Mouse (Mus musculus) intestine, embryonic 14.5 days (tissue): ENCODE measurements around the gene Mgat2. TPM values are rescaled to one million over a fixed set of nuclear protein-coding genes. Genes with fewer than 3 reads are reported as not detected.

Experiments
- ATAC-seq: fragments of 200-750 bp; cut with Nextera tagmentation; replicated peaks from 2 replicates; pipeline ENCODE4 v1.8.0; 2017; ENCODE audit warnings: low read depth, moderate number of reproducible peaks, moderate TSS enrichment, moderate library complexity; ENCODE audit not compliant: low FRiP score, low TSS enrichment
- DNase-seq: peaks from one replicate; pipeline ENCODE4 v3.0.0-alpha.2; 2018; ENCODE audit warnings: low spot score
- H3K27ac ChIP-seq: fragments of 300-500 bp; sonication (generic); 2 replicates; pipeline ENCODE4 v1.5.1; 2014; ENCODE audit warnings: low read depth, mild to moderate bottlenecking, control low read depth
- H3K27me3 ChIP-seq: fragments of 300-500 bp; sonication (generic); replicated peaks from 2 replicates; pipeline ENCODE4 v1.6.1; 2014; ENCODE audit warnings: low read length, control low read depth; ENCODE audit not compliant: control insufficient read depth, insufficient read depth
- H3K36me3 ChIP-seq: fragments of 300-500 bp; sonication (generic); 2 replicates; pipeline ENCODE4 v1.6.1; 2014; ENCODE audit warnings: low read length, control low read depth; ENCODE audit not compliant: control insufficient read depth, insufficient read depth
- H3K4me1 ChIP-seq: fragments of 300-500 bp; sonication (generic); replicated peaks from 2 replicates; pipeline ENCODE4 v1.6.1; 2014; ENCODE audit warnings: low read length, control low read depth, mixed read lengths; ENCODE audit not compliant: control insufficient read depth, insufficient read depth
- H3K4me2 ChIP-seq: fragments of 300-500 bp; sonication (generic); 2 replicates; pipeline ENCODE4 v1.6.1; 2014; ENCODE audit warnings: low read length
- H3K4me3 ChIP-seq: fragments of 300-500 bp; sonication (generic); 2 replicates; pipeline ENCODE4 v1.5.1; 2014; ENCODE audit warnings: low read depth, low read length, control low read depth, mixed read lengths
- H3K9ac ChIP-seq: fragments of 300-500 bp; sonication (generic); 2 replicates; pipeline ENCODE4 v1.6.1; 2014; ENCODE audit warnings: mild to moderate bottlenecking, low read length
- H3K9me3 ChIP-seq: fragments of 300-500 bp; sonication (generic); 2 replicates; pipeline ENCODE4 v1.6.1; 2016; ENCODE audit warnings: low read length, control low read depth; ENCODE audit not compliant: control insufficient read depth
- WGBS: fragments of 180-500 bp; shearing (Covaris S2); extraction: QIAGEN DNeasy Blood & Tissue Kit; methylation state at CpG from one replicate; pipeline ENCODE4 v1.1.7; 2014; 5-methylcytosine and 5-hydroxymethylcytosine counted together
- polyA plus RNA-seq: library from polyadenylated mRNA; unstranded; fragments of >200 nt; fragmentation: Nextera tagmentation; extraction: Ambion mirVana; gene quantifications from 2 replicates; pipeline ENCODE4 v1.2.1, GENCODE M21; 2014

The Mgat2 gene
- polyA plus RNA-seq, 1 experiment from 2014 or later: 49.4 TPM

DNA sequence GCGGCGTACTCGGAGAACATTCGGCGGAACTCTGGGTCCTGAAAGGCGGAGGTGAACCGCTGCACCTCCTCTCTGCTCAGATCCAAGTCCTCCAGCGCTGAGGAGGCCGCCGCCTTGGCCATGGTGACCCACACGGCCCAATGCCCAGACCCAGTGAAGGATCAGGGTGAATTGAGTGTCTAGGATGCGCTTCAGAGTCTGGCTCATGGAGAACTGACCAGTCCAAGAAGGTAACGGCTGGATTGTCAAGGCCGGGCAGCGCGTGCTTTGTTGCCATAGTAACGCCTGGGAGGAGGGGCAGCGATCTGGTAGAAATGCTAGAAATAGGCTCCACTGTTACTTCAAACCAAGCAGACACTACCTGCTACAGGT lies 14.2 kb downstream of the Mgat2 start, which contains the start of gene Dnaaf2:
Dnaaf2 (minus strand) TSS at position 266 of the 372 bp plus-strand sequence.
- no peaks in the 10 kb centered on the region for H3K9me3 ChIP-seq
- peak within 1 kb of the TSS; percentile 78 for H3K27ac ChIP-seq
- under 1% methylated on average over 18 of the region's 18 CpGs for WGBS
- H3K36me3 ChIP-seq: peaks cover 31% of the 10 kb centered on the region
- ATAC-seq (peak; percentile 50), DNase-seq (peak; percentile 91)
- peak within 1 kb of the TSS; percentile 86 for H3K4me2 ChIP-seq
- peaks cover 4% of the 10 kb centered on the region; the same call in 1 of the 2 replicates for H3K4me1 ChIP-seq
- no peaks in the 10 kb centered on the region for H3K27me3 ChIP-seq
- peak within 1 kb of the TSS; percentile 84 for H3K9ac ChIP-seq
- H3K4me3 ChIP-seq: peak within 1 kb of the TSS; percentile 98

DNA sequence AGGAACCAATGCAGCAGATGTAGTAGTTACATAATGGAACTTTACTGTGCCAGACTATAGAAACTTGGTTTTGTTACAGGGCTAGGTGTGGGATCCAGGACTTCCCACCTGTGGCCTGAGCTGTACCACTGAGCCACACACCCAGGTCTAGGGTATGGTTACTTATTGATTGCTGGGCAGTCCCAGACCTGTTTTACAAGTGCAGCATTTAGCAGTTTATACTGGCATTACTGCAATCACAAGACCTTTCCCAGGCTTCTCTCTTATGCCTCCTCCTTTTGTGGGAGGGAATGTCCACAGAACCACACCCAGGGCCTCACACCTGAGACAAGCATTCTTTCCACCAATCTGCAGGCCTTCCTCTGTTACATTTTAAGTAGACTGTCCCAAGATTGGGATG lies 15.0 kb downstream of the Mgat2 start:
- DNase-seq (no peak), ATAC-seq (no peak)
- H3K4me2 ChIP-seq: peak overlapping the region; percentile 86
- peaks cover 37% of the 10 kb centered on the region for H3K36me3 ChIP-seq
- H3K4me1 ChIP-seq: peaks cover 4% of the 10 kb centered on the region; the same call in 1 of the 2 replicates
- H3K4me3 ChIP-seq: no peak overlapping the region
- H3K9me3 ChIP-seq: no peaks in the 10 kb centered on the region
- no peak overlapping the region for H3K27ac ChIP-seq
- H3K9ac ChIP-seq: no peak overlapping the region
- H3K27me3 ChIP-seq: no peaks in the 10 kb centered on the region

DNA sequence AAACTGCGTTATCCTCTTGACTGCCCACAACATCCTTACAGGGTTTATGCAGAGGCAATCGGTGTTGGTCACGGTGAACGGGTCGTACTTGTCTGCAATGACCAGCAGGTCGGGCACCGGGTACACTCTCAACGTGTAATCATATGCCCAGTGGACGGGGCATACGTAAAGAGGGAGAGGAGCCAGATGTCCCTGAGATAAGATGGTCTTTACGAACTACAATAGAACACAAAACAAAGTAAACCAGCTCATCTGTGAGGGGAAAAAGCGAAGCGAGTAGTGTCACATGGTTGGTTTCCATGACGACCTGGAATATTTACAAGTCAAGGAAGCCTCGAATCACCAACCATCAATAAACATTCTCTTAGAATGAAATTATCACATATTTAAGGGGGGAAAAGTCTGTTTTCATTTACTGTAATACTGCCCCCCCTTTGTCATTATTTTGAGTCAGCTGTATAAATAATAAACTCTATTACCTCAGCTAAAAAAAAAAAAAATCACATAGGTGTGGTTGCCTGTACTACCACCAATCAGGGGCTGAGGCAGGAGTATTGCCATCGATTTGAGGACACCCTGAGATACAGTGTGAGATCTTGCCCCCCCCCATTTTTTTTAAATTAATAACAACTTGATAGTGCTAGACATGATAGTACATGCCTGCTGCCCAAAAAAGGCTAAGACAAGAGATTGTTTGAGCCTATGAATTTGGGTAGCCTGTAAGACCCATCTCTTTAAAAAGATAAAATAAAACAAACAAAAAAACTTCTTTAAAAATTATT lies 20.3 kb downstream of the Mgat2 start, which contains the start of gene Gm49384:
Gm49384 (minus strand) TSS at position 216 of the 782 bp plus-strand sequence.
- Histone ChIP-seq H3K27ac (no peak within 1 kb of the TSS), H3K27me3 (no peaks in the 10 kb centered on the region), H3K36me3 (peaks cover 69% of the 10 kb centered on the region), H3K9me3 (no peaks in the 10 kb centered on the region), H3K9ac (no peak within 1 kb of the TSS), H3K4me1 (0 out of 2 replicates have a peak, but pooled peaks cover 4% of the 10 kb centered on the region), H3K4me2 (no peak within 1 kb of the TSS), H3K4me3 (no peak within 1 kb of the TSS)
- 82% methylated on average over 16 of the region's 16 CpGs for WGBS
- ATAC-seq: 0 out of 2 replicates have a peak, but pooled peaks have one; percentile 38
- no peak for DNase-seq

DNA sequence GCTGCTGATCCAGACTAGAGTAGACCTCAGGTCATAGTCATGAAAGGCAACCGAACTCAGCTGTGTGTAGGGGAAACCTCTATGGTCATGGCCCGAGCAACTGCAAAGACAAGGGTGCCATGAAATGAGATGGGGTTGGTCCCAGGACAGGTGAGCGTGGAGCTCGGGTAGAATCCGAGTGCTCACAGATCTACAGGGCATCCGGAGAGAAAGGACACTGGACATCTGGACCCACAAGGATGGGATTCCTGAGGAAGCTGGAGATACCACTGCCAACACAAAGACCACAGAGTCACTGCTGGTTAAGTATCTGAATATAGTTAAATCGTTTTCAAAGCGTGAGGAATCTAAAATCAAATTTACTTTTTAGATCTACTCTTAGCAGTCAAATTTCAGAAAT lies 23.4 kb downstream of the Mgat2 start:
- no peak overlapping the region for H3K27ac ChIP-seq
- H3K27me3 ChIP-seq: no peaks in the 10 kb centered on the region
- H3K36me3 ChIP-seq: peaks cover 63% of the 10 kb centered on the region
- H3K9ac ChIP-seq: no peak overlapping the region
- ATAC-seq (no peak), DNase-seq (no peak)
- H3K4me1 ChIP-seq: no peaks in the 10 kb centered on the region
- WGBS: 93% methylated on average over 8 of the region's 8 CpGs
- H3K4me3 ChIP-seq: no peak overlapping the region
- no peak overlapping the region for H3K4me2 ChIP-seq
- H3K9me3 ChIP-seq: no peaks in the 10 kb centered on the region

DNA sequence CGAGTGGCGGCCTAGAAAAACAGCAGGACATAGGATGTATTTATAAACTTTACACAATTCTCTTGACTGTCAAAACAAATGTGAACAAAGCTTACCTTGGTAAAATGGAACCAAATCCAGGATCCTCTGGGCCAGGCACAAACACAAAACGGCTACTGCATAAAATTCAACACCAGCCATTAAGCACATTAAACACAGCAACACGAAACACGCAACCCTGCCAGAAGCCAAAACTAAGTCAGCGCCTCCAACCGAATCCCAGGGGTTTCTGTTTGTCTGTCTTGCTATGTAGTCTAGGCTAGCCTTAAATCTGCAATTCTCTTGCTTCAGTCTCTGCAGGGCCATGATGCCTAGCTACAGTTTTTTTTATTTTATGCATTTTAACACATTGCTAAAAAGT lies 24.0 kb downstream of the Mgat2 start:
- peaks cover 66% of the 10 kb centered on the region for H3K36me3 ChIP-seq
- no peaks in the 10 kb centered on the region for H3K4me1 ChIP-seq
- H3K9ac ChIP-seq: no peak overlapping the region
- no peaks in the 10 kb centered on the region for H3K27me3 ChIP-seq
- no peak overlapping the region for H3K4me2 ChIP-seq
- H3K9me3 ChIP-seq: no peaks in the 10 kb centered on the region
- DNase-seq (no peak), ATAC-seq (no peak)
- WGBS: 94% methylated on average over 7 of the region's 7 CpGs
- no peak overlapping the region for H3K4me3 ChIP-seq
- no peak overlapping the region for H3K27ac ChIP-seq

DNA sequence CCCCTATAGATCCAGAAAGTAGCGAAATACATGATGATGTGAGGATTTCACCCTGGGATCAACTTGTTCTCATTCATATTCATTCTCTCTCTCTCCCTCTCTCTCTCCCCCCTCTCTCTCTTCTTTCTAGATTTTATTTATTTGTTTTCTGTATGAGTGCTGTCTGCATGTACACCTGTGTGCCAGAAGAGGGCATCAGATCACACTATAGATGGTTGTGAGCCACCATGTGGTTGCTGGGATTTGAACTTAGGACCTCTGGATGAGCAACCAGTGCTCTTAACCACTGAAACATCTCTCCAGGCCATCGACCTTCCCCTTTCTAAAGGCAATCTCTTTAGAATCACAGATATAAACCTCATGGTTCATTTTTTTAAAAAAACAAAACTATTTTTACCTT lies 24.6 kb downstream of the Mgat2 start:
- no peak overlapping the region for H3K9ac ChIP-seq
- 90% methylated on average over 2 of the region's 2 CpGs for WGBS
- no peak overlapping the region for H3K4me3 ChIP-seq
- no peaks in the 10 kb centered on the region for H3K4me1 ChIP-seq
- no peaks in the 10 kb centered on the region for H3K9me3 ChIP-seq
- DNase-seq (no peak), ATAC-seq (no peak)
- H3K27me3 ChIP-seq: no peaks in the 10 kb centered on the region
- no peak overlapping the region for H3K27ac ChIP-seq
- H3K36me3 ChIP-seq: peaks cover 65% of the 10 kb centered on the region
- no peak overlapping the region for H3K4me2 ChIP-seq

DNA sequence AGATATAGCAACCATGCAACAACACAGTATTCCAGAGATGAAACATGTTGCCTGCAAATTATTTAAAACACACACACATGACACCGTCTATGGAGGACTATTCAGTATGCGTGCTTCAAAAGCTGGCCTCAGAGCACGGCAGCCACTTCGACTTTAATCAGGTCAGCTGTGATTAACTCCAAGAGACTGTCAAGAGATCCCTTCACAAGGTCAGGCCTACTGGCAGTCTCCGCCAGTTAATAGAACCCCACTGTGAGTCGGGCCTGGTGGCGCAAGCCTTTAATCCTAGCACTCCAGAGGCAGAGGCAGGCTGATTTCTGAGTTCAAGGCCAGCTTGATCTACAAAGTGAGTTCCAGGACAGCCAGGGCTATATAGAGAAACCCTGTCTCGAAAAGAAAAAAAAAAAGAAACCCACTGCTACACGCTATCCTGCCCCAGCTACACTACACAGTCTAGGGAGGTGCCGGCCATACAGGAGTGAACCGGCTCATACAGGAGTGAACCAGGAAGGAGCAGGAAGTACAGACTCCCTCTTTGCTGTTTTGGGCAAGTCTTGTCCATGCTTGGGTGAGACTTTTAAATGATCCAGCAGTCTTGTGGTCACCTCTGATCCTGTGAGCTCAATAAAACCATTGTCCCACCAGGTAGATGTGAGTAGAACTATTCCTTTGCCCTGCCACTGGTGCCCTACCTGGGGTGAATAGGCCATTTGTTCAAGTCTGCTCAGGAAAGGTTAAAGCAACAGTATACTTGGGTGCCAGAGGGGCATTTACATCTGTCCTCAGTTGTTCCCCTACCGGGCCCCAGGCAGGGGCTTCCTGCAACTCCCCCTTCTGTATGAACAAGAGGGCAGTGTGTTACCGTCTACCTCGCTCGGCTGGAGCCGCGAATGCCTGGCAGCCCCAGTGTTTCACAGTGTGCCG lies 26.4 kb downstream of the Mgat2 start:
- 92% methylated on average over 18 of the region's 18 CpGs for WGBS
- Histone ChIP-seq H3K4me3 (no peak overlapping the region), H3K9ac (no peak overlapping the region), H3K36me3 (peaks cover 77% of the 10 kb centered on the region), H3K4me1 (no peaks in the 10 kb centered on the region), H3K4me2 (no peak overlapping the region), H3K27ac (no peak overlapping the region), H3K9me3 (no peaks in the 10 kb centered on the region), H3K27me3 (no peaks in the 10 kb centered on the region)
- DNase-seq: no peak
- ATAC-seq: no peak

DNA sequence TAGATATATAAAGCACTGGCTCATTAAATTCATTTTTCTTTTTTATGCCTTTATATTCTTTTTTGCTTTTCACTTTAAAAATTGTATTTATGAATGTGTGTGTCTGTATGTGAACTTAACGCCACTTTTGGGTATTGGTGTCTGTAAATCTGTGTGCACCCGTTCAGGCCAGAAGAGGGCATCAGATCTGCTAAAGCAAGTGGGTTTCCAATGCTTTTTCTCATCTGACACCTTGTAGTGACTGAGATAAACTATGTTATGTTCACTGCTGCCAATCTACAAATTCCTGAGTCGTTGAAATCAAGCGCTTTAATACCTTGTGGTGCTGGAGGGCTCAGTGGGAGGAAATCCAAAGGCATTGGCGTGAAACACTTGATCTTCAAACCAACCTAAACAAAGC lies 27.1 kb downstream of the Mgat2 start:
- no peak for DNase-seq
- no peak for ATAC-seq
- Histone ChIP-seq H3K4me2 (no peak overlapping the region), H3K9me3 (no peaks in the 10 kb centered on the region), H3K27ac (no peak overlapping the region), H3K27me3 (no peaks in the 10 kb centered on the region), H3K36me3 (peaks cover 80% of the 10 kb centered on the region), H3K4me3 (no peak overlapping the region), H3K9ac (no peak overlapping the region), H3K4me1 (no peaks in the 10 kb centered on the region)
- WGBS: 81% methylated on average over 5 of the region's 5 CpGs
